Mouse (Mus musculus) lung, postnatal 4 days (tissue): ENCODE results near the gene P2rx3.
A peak's percentile ranks its signal among the peaks of the same experiment; 100 is the strongest.

Source experiments
- DNase-seq, 2 experiments: peaks; one replicate each; pipeline ENCODE4 v3.0.0; 2021

P2rx3 gene

GRCm38 (mm10) chr2:85038336-85038735, 1.1 kb upstream of the P2rx3 start:
- no peak for DNase-seq

- DNase-seq: no peak
Observed at GRCm38 (mm10) chr2:85036507-85037046, 685 bp downstream of the P2rx3 start.

GRCm38 (mm10) chr2:85034169-85034568, 3.1 kb downstream of the P2rx3 start:
- DNase-seq: no peak

GRCm38 (mm10) chr2:85033121-85033520, 4.1 kb downstream of the P2rx3 start:
- DNase-seq: no peak

- DNase-seq: no peak
Observed at GRCm38 (mm10) chr2:85030989-85031388, 6.3 kb downstream of the P2rx3 start.

- DNase-seq: no peak
Observed at GRCm38 (mm10) chr2:85029897-85030296, 7.4 kb downstream of the P2rx3 start.

GRCm38 (mm10) chr2:85027281-85027680, 10.0 kb downstream of the P2rx3 start:
- no peak for DNase-seq

- no peak for DNase-seq
Observed at GRCm38 (mm10) chr2:85026178-85026577, 11.1 kb downstream of the P2rx3 start.

- peak in 1 of 2 experiments; percentile 36 for DNase-seq
Observed at GRCm38 (mm10) chr2:85022043-85022442, 15.2 kb downstream of the P2rx3 start.

GRCm38 (mm10) chr2:85014588-85014982, 22.7 kb downstream of the P2rx3 start:
- DNase-seq: no peak

- no peak for DNase-seq
Observed at GRCm38 (mm10) chr2:85013826-85014587, 23.3 kb downstream of the P2rx3 start.

GRCm38 (mm10) chr2:85012679-85013078, 24.6 kb downstream of the P2rx3 start:
- no peak for DNase-seq

- DNase-seq: peak in 1 of 2 experiments; percentile 13
Observed at GRCm38 (mm10) chr2:85011906-85012604, 25.2 kb downstream of the P2rx3 start.

GRCm38 (mm10) chr2:85009212-85009611, 28.1 kb downstream of the P2rx3 start:
- DNase-seq: no peak

GRCm38 (mm10) chr2:85007729-85008128, 29.5 kb downstream of the P2rx3 start:
- DNase-seq: peak in 1 of 2 experiments; percentile 27

GRCm38 (mm10) chr2:85006600-85006999, 30.7 kb downstream of the P2rx3 start:
- no peak for DNase-seq

GRCm38 (mm10) chr2:85004341-85004740, 32.9 kb downstream of the P2rx3 start:
- no peak for DNase-seq

- DNase-seq: no peak
Observed at GRCm38 (mm10) chr2:85002575-85002974, 34.7 kb downstream of the P2rx3 start.

- DNase-seq: peak; percentile 52 to 63
Observed at GRCm38 (mm10) chr2:85001497-85001896, 35.8 kb downstream of the P2rx3 start.

GRCm38 (mm10) chr2:84999486-85000181, 37.6 kb downstream of the P2rx3 start:
- DNase-seq: peak in 1 of 2 experiments; percentile 26

GRCm38 (mm10) chr2:84996376-84996775, 40.9 kb downstream of the P2rx3 start:
- DNase-seq: no peak

GRCm38 (mm10) chr2:84987930-84988329, 49.3 kb downstream of the P2rx3 start, which contains the start of gene Prg3:
TSS of gene Prg3 (plus strand) at chr2:84988215.
- no peak for DNase-seq

- no peak for DNase-seq
Observed at GRCm38 (mm10) chr2:84980188-84980587, 57.1 kb downstream of the P2rx3 start, which contains the start of gene Prg2. TSS of gene Prg2 (plus strand) at chr2:84980461.
